Mouse (Mus musculus): Measurements from ENCODE around the gene Clybl. TPM values are rescaled to one million over a fixed set of nuclear protein-coding genes. Genes with fewer than 3 reads are reported as not detected.
A peak's percentile ranks its signal among the peaks of the same experiment; 100 is the strongest.

Gene Clybl
- polyA plus RNA-seq, 1 experiment from 2014 or later, result 8.4 TPM

DNA sequence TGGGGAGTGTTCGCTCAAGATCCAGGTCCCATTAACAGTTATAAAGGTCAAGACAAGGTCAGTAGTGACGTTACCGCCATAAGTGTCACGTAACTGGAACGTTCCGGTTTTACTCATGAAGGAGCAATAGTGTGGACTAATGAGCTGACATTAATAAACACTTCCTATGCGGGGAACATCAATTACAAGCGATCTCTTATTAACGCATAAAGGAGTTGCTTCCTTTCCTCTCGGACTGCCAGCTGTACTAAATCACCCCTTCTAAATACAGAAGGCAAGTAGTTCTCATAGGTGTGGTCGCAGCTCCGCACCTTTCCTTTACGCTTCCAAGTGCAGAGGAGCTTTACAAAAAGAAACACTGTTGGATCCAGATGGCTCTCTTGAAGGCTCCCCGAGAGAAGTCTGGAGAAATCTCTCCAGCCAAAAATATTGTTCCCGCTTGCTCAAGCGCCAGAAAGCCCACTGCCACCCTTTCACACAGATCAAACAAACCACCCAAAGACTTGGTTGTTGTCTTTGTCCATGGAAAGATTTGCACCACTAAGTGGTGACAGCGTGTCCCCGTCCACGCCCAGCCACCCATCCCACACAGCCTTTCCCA lies 207.0 kb downstream of the Clybl start:
- no peak overlapping the region for H3K27ac ChIP-seq (ENCODE audit: low read length)
- 31% methylated on average over 19 of the region's 19 CpGs for WGBS
- ATAC-seq, result no peak

DNA sequence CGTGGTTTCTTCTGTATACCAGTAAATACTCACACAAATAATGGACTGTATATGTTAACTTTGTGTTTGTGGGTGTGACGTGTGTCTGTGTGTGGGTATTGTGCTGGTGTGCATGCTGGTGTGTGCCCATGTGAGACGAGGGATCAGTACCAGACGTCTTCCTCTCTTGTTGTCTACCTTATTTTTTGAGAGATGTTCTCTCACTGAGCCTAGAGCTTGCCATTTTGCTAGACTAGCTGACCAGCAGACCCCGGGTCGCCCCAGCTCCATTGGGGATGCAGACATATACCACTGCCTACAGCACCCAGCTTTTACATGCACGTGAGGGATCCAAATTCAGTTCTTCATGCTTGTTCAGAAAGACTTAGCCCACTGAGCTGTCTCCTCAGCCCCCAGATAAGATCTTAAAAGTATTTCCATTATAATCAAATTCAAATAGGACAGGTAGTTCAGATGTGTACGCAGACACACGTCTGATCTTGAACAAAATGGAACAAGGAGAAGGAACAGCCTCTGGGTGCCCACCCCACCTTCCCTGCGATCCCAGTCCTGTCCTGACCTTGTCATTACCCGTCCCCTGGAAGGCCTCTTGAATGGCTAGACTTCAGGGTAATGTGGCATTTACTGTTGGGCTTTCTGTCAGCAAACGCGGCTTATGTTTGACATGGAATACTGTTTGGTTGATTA lies 208.3 kb downstream of the Clybl start:
- ATAC-seq, result no peak
- Histone ChIP-seq H3K4me3 (replicated peaks; ENCODE audit: low read length) (no peak overlapping the region), H3K9ac (replicated peaks; ENCODE audit: low read depth, low read length) (no peak overlapping the region), H3K27me3 (replicated peaks; ENCODE audit: control insufficient read depth, insufficient read depth, low read length) (peaks cover 12% of the 10 kb centered on the region), H3K27ac (ENCODE audit: low read length) (no peak overlapping the region), H3K4me1 (replicated peaks; ENCODE audit: control insufficient read depth, insufficient read depth, low read length) (peaks cover 8% of the 10 kb centered on the region), H3K4me2 (ENCODE audit: low read length) (no peak overlapping the region), H3K9me3 (ENCODE audit: control insufficient read depth, low read length) (no peaks in the 10 kb centered on the region), H3K36me3 (ENCODE audit: control insufficient read depth, insufficient read depth) (no peaks in the 10 kb centered on the region)
- WGBS, result 90% methylated on average over 13 of the region's 13 CpGs

More for the DNA sequence above, 207.0 kb downstream of the Clybl start:
- peaks cover 17% of the 10 kb centered on the region for H3K4me1 ChIP-seq (replicated peaks; ENCODE audit: control insufficient read depth, insufficient read depth, low read length)
- peak overlapping the region; percentile 6; the same call in 1 of the 2 replicates for H3K9ac ChIP-seq (replicated peaks; ENCODE audit: low read depth, low read length)
- no peaks in the 10 kb centered on the region for H3K9me3 ChIP-seq (ENCODE audit: control insufficient read depth, low read length)
- 0 out of 2 replicates have a peak overlapping the region, but pooled peaks have one; percentile 11 for H3K4me2 ChIP-seq (ENCODE audit: low read length)
- H3K36me3 ChIP-seq (ENCODE audit: control insufficient read depth, insufficient read depth), result no peaks in the 10 kb centered on the region
- H3K27me3 ChIP-seq (replicated peaks; ENCODE audit: control insufficient read depth, insufficient read depth, low read length), result peaks cover 12% of the 10 kb centered on the region
- H3K4me3 ChIP-seq (replicated peaks; ENCODE audit: low read length), result no peak overlapping the region

DNA sequence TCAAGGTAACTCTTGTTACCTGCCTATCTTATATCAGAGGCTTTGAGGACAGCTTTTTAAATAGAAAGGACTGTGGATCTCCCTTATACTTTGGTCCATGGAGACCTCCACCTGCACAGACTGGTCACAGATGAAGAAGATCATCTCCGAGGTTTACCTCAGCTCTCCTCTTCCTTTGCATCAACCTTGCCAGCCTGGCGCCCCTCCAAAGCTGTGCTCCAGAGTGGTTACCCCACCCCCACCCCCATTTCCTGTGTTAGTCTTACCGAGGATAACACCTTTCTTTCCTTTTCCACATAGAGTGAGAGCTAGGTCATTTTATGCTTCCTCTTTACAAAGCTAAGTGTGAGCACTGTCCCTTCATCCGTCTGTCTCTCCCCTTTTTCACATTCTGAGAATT lies 209.4 kb downstream of the Clybl start:
- Histone ChIP-seq H3K27ac (ENCODE audit: low read length) (no peak overlapping the region), H3K4me2 (ENCODE audit: low read length) (no peak overlapping the region), H3K4me1 (replicated peaks; ENCODE audit: control insufficient read depth, insufficient read depth, low read length) (peaks cover 6% of the 10 kb centered on the region; the same call in 1 of the 2 replicates), H3K9ac (replicated peaks; ENCODE audit: low read depth, low read length) (no peak overlapping the region), H3K4me3 (replicated peaks; ENCODE audit: low read length) (no peak overlapping the region), H3K36me3 (ENCODE audit: control insufficient read depth, insufficient read depth) (no peaks in the 10 kb centered on the region), H3K9me3 (ENCODE audit: control insufficient read depth, low read length) (no peaks in the 10 kb centered on the region), H3K27me3 (replicated peaks; ENCODE audit: control insufficient read depth, insufficient read depth, low read length) (peaks cover 14% of the 10 kb centered on the region)
- no peak for ATAC-seq
- WGBS, result 68% methylated on average over 4 of the region's 4 CpGs

DNA sequence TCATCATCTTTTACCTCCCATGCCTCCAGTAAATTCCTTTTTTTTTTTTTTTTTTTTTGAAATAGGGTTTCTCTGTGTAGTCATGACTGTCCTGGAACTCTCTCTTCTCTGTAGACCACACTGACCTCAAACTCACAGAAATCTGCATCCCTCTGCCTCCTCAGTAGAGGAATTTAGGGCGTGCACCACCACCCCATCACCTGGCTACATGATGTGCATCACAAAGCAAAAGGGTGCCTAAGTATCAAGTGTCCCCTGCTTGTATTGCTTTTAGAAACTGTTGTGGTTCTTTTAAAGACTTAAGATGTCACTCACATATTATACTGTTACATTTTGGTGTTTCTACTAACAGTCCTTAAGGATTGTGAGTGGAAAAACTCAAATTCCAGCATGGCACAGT lies 211.6 kb downstream of the Clybl start:
- Histone ChIP-seq H3K36me3 (ENCODE audit: control insufficient read depth, insufficient read depth) (no peaks in the 10 kb centered on the region), H3K9ac (replicated peaks; ENCODE audit: low read depth, low read length) (no peak overlapping the region), H3K27me3 (replicated peaks; ENCODE audit: control insufficient read depth, insufficient read depth, low read length) (peaks cover 7% of the 10 kb centered on the region; the same call in 1 of the 2 replicates), H3K27ac (ENCODE audit: low read length) (no peak overlapping the region), H3K4me1 (replicated peaks; ENCODE audit: control insufficient read depth, insufficient read depth, low read length) (peaks cover 6% of the 10 kb centered on the region; the same call in 1 of the 2 replicates), H3K4me2 (ENCODE audit: low read length) (no peak overlapping the region), H3K9me3 (ENCODE audit: control insufficient read depth, low read length) (no peaks in the 10 kb centered on the region), H3K4me3 (replicated peaks; ENCODE audit: low read length) (no peak overlapping the region)
- ATAC-seq, result no peak
- 93% methylated on average over 1 of the region's 1 CpGs for WGBS

DNA sequence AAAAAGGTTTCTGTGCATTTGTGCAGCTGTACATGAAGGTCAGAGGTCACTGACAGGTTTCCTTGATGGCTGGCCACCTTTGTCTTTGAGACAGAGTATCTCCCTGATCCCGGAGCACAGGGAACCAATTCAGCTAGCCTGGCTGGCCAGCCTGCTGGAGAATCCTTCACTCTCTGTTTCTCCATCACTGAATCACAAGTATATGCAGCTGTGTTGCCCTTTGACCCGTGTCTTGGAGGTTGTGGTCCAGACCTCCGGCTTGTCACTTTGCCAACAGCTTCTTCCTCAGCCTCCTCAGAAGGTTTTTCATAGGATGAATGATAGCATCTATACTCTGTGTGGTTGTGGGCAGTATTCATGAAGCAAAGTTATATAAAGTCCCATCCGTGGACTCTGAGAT lies 217.2 kb downstream of the Clybl start:
- Histone ChIP-seq H3K9me3 (ENCODE audit: control insufficient read depth, low read length) (no peaks in the 10 kb centered on the region), H3K4me3 (replicated peaks; ENCODE audit: low read length) (no peak overlapping the region), H3K36me3 (ENCODE audit: control insufficient read depth, insufficient read depth) (no peaks in the 10 kb centered on the region), H3K4me2 (ENCODE audit: low read length) (no peak overlapping the region), H3K27ac (ENCODE audit: low read length) (no peak overlapping the region), H3K4me1 (replicated peaks; ENCODE audit: control insufficient read depth, insufficient read depth, low read length) (peaks cover 6% of the 10 kb centered on the region; the same call in 1 of the 2 replicates), H3K27me3 (replicated peaks; ENCODE audit: control insufficient read depth, insufficient read depth, low read length) (peaks cover 17% of the 10 kb centered on the region), H3K9ac (replicated peaks; ENCODE audit: low read depth, low read length) (no peak overlapping the region)
- WGBS, result 67% methylated on average over 4 of the region's 4 CpGs
- ATAC-seq, result no peak

DNA sequence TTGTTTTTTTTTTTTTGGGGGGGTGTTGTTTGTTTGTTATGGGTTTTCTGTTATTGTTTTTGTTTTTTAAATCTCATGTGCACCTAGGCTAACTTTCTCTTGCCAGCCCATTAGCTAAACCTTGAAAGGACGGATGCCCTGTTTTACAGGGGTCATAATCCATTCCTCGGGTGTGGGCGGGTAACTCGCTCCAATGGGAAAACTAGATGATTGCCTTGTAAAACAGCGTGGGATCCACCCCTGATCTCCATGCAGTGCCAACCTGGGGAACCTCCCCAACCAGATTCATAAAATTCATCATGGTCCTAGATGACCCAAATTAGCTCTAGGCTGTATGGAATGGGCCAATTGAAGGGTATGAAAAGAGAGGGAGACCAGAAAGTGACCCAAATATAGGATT lies 218.4 kb downstream of the Clybl start:
- Histone ChIP-seq H3K9ac (replicated peaks; ENCODE audit: low read depth, low read length) (no peak overlapping the region), H3K9me3 (ENCODE audit: control insufficient read depth, low read length) (no peaks in the 10 kb centered on the region), H3K4me2 (ENCODE audit: low read length) (no peak overlapping the region), H3K4me1 (replicated peaks; ENCODE audit: control insufficient read depth, insufficient read depth, low read length) (peaks cover 6% of the 10 kb centered on the region; the same call in 1 of the 2 replicates), H3K4me3 (replicated peaks; ENCODE audit: low read length) (no peak overlapping the region), H3K27ac (ENCODE audit: low read length) (no peak overlapping the region), H3K36me3 (ENCODE audit: control insufficient read depth, insufficient read depth) (no peaks in the 10 kb centered on the region), H3K27me3 (replicated peaks; ENCODE audit: control insufficient read depth, insufficient read depth, low read length) (peaks cover 27% of the 10 kb centered on the region)
- 91% methylated on average over 5 of the region's 5 CpGs for WGBS
- ATAC-seq, result no peak

DNA sequence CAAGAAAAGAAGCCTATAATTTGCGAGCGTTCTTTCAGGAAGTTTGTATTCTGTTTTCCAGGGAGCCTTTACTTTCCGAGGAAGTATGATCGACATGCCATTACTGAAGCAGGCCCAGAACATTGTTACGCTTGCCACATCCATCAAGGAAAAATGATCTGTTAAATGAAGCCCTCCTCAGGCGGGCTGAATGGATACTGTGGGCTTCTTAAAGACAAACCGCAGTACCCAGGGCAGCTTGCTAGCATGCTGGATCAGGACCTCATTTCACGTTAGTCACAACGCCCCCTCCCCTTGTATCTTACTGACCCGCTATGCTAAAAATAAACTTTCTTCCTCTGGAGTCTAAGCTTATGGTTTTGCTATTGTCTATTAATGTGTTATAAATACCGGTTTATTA lies 220.4 kb downstream of the Clybl start:
- 45% methylated on average over 11 of the region's 11 CpGs for WGBS
- Histone ChIP-seq H3K27ac (ENCODE audit: low read length) (no peak overlapping the region), H3K4me2 (ENCODE audit: low read length) (no peak overlapping the region), H3K9me3 (ENCODE audit: control insufficient read depth, low read length) (no peaks in the 10 kb centered on the region), H3K9ac (replicated peaks; ENCODE audit: low read depth, low read length) (no peak overlapping the region), H3K36me3 (ENCODE audit: control insufficient read depth, insufficient read depth) (no peaks in the 10 kb centered on the region), H3K4me3 (replicated peaks; ENCODE audit: low read length) (no peak overlapping the region), H3K4me1 (replicated peaks; ENCODE audit: control insufficient read depth, insufficient read depth, low read length) (peaks cover 15% of the 10 kb centered on the region), H3K27me3 (replicated peaks; ENCODE audit: control insufficient read depth, insufficient read depth, low read length) (peaks cover 38% of the 10 kb centered on the region)
- no peak for ATAC-seq

DNA sequence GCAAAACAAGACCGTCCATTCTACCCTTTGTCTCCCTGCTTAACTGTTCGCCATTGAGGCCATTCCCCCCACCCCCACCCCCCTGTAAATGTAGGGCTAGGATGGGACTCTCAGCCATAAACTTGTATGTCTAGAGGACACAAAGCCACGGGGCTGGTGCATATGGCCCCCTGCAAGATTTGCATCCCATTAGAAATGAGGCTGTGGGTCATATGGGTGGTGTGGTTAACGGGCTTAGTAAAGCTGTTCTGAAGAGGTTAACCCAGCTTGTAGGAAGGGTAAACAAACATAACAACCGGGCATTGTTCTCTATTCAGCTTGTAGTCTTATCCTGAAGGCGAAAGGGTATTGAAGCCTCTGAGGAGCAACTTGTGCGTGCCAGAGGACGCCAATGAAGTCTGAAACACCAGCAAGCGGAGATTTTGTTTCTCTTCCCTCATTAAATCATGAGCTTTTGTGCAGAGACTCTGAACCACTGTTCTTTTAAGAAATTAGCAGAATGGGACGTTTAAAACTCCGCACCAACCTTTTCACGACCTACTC lies 221.3 kb downstream of the Clybl start:
- WGBS, result 10% methylated on average over 12 of the region's 12 CpGs
- Histone ChIP-seq H3K9ac (replicated peaks; ENCODE audit: low read depth, low read length) (no peak overlapping the region), H3K9me3 (ENCODE audit: control insufficient read depth, low read length) (no peaks in the 10 kb centered on the region), H3K4me2 (ENCODE audit: low read length) (no peak overlapping the region), H3K36me3 (ENCODE audit: control insufficient read depth, insufficient read depth) (no peaks in the 10 kb centered on the region), H3K27ac (ENCODE audit: low read length) (no peak overlapping the region), H3K4me3 (replicated peaks; ENCODE audit: low read length) (no peak overlapping the region), H3K27me3 (replicated peaks; ENCODE audit: control insufficient read depth, insufficient read depth, low read length) (peaks cover 45% of the 10 kb centered on the region), H3K4me1 (replicated peaks; ENCODE audit: control insufficient read depth, insufficient read depth, low read length) (peaks cover 17% of the 10 kb centered on the region)
- ATAC-seq, result 0 out of 2 replicates have a peak, but pooled peaks have one; percentile 13

DNA sequence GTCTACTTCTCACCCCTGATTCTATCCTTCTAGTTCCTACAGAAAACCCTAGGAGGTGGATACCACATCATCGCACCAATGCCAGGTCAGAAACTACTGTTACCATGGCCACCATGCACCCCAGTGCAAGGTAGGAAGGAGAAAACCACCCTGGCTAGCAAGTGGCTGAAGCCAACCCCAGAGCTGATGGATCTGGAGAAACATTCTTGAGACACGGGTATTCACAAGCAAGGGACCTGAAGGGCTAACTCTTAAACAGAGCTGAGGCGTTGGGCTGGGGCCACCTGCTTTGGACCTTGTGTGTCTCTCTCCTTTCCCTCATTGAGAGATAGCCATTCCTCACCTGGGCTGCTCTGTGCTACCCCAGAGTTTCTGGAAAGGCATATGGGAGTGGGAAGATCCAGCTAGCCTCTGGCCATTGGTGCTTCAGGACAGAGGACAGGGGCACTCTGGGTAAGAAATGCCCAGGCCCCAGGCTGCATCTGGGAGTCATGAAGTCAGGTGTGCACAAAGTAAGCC lies 222.0 kb downstream of the Clybl start:
- Histone ChIP-seq H3K4me1 (replicated peaks; ENCODE audit: control insufficient read depth, insufficient read depth, low read length) (peaks cover 17% of the 10 kb centered on the region), H3K4me3 (replicated peaks; ENCODE audit: low read length) (no peak overlapping the region), H3K27me3 (replicated peaks; ENCODE audit: control insufficient read depth, insufficient read depth, low read length) (peaks cover 48% of the 10 kb centered on the region), H3K9ac (replicated peaks; ENCODE audit: low read depth, low read length) (no peak overlapping the region), H3K4me2 (ENCODE audit: low read length) (no peak overlapping the region), H3K9me3 (ENCODE audit: control insufficient read depth, low read length) (no peaks in the 10 kb centered on the region), H3K36me3 (ENCODE audit: control insufficient read depth, insufficient read depth) (no peaks in the 10 kb centered on the region), H3K27ac (ENCODE audit: low read length) (no peak overlapping the region)
- ATAC-seq, result no peak
- 51% methylated on average over 3 of the region's 3 CpGs for WGBS
